Mouse (Mus musculus) erythroblast, embryonic 14.5 days (primary cell): ENCODE data around the gene Dcaf5.

Experiments
- GATA1 ChIP-seq: IDR thresholded peaks from 2 replicates; pipeline ENCODE4 v1.6.1; 2012; ENCODE audit warnings: low read length, inconsistent platforms, mixed read lengths
- TAL1 ChIP-seq: IDR thresholded peaks from 3 replicates; pipeline ENCODE4 v1.6.1; 2012; ENCODE audit warnings: low read length, inconsistent platforms, mixed read lengths

DNA sequence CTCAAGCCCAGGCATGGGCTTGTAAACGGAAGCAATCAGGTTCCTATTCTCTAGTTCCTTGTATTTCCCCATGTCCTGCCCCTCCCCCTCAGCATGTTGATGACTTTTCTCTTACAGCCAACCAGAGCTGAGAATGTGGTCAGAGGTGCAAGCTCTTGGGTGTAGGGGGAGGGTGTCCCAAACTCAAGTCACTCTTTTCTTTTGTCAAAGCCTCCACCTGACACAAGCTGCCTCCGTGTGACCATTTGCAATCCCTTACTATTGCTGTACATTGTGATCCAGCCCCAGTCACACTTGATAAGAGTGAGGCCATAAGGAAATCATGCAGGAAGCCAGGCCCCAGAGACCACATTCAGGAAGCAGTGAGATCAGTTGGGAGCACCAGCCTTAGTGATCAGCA lies 104.8 kb downstream of the Dcaf5 start:
- TF ChIP-seq GATA1 (no peak), TAL1 (no peak)
